In genomic region chr13:54948531-54949493, GRCm38 (mm10) we compare ENCODE assay signal across 8 mouse cellular contexts. TPM values are rescaled to one million over a fixed set of nuclear protein-coding genes. Genes with fewer than 3 reads are reported as not detected.
DNase-seq lines count a peak whose midpoint lies in the region; ATAC-seq and TF ChIP-seq lines count a peak whose summit lies in the region.

Gene Unc5a, plus strand, starts transcription at chr13:54949411.

- peak within 1 kb of the TSS; percentile 99 for H3K4me2 ChIP-seq in forebrain, embryonic 13.5 days
- H3K4me2 ChIP-seq in midbrain, embryonic 11.5 days: peak within 1 kb of the TSS; percentile 94
- peak within 1 kb of the TSS; percentile 100 for H3K4me2 ChIP-seq in stomach, embryonic 16.5 days (ENCODE audit: low read depth, low read length)

- ATAC-seq in forebrain, embryonic 13.5 days: peak; percentile 85
- peak; percentile 84 for ATAC-seq in midbrain, embryonic 11.5 days (ENCODE audit: low FRiP score)
- ATAC-seq in stomach, embryonic 16.5 days (ENCODE audit: insufficient read depth, low FRiP score): peak; percentile 52

- intact Hi-C loops in heart, postnatal 36 days (cut with DNase I): no loop called here
- intact Hi-C loops in left cerebral cortex, adult 2 months (cut with DNase I): loop anchor here (2.0 kb wide), 2 partner anchors 62 to 150 kb away; no protein-coding TSS in a partner anchor

- peak within 1 kb of the TSS; percentile 70 for H3K4me3 ChIP-seq in forebrain, embryonic 13.5 days
- peak within 1 kb of the TSS; percentile 76 for H3K4me3 ChIP-seq in left cerebral cortex, adult 2 months
- peak within 1 kb of the TSS; percentile 60 for H3K4me3 ChIP-seq in midbrain, embryonic 11.5 days (ENCODE audit: low read depth, low read length)
- H3K4me3 ChIP-seq in stomach, embryonic 16.5 days (replicated peaks; ENCODE audit: low read length): peak within 1 kb of the TSS; percentile 69

- H3K36me3 ChIP-seq in forebrain, embryonic 13.5 days (ENCODE audit: poor library complexity, severe bottlenecking): no peaks in the 10 kb centered on the region
- no peaks in the 10 kb centered on the region for H3K36me3 ChIP-seq in midbrain, embryonic 11.5 days (ENCODE audit: control insufficient read depth, insufficient read depth, low read length)
- H3K36me3 ChIP-seq in stomach, embryonic 16.5 days (ENCODE audit: control insufficient read depth, insufficient read depth, low read length): no peaks in the 10 kb centered on the region

- H3K27ac ChIP-seq in forebrain, embryonic 13.5 days: peak within 1 kb of the TSS; percentile 87
- H3K27ac ChIP-seq in left cerebral cortex, adult 2 months: peak within 1 kb of the TSS; percentile 95
- 0 out of 2 replicates have a peak within 1 kb of the TSS, but pooled peaks have one; percentile 30 for H3K27ac ChIP-seq in midbrain, embryonic 11.5 days (ENCODE audit: low read depth, low read length)
- no peak within 1 kb of the TSS for H3K27ac ChIP-seq in stomach, embryonic 16.5 days (ENCODE audit: low read length)

- peaks cover 78% of the 10 kb centered on the region for H3K27me3 ChIP-seq in forebrain, embryonic 13.5 days
- peaks cover 82% of the 10 kb centered on the region for H3K27me3 ChIP-seq in midbrain, embryonic 11.5 days (ENCODE audit: control insufficient read depth, insufficient read depth, low read length)
- H3K27me3 ChIP-seq in stomach, embryonic 16.5 days (ENCODE audit: control insufficient read depth, insufficient read depth, low read length): peaks cover 69% of the 10 kb centered on the region

- no peaks in the 10 kb centered on the region for H3K9me3 ChIP-seq in forebrain, embryonic 13.5 days (replicated peaks)
- H3K9me3 ChIP-seq in midbrain, embryonic 11.5 days (ENCODE audit: control insufficient read depth, low read length): no peaks in the 10 kb centered on the region
- no peaks in the 10 kb centered on the region for H3K9me3 ChIP-seq in stomach, embryonic 16.5 days (replicated peaks; ENCODE audit: control insufficient read depth, low read length)

- peak within 1 kb of the TSS; percentile 86 for H3K9ac ChIP-seq in forebrain, embryonic 13.5 days
- H3K9ac ChIP-seq in midbrain, embryonic 11.5 days (ENCODE audit: low read length): peak within 1 kb of the TSS; percentile 64
- peak within 1 kb of the TSS; percentile 74 for H3K9ac ChIP-seq in stomach, embryonic 16.5 days (ENCODE audit: low read length)

- WGBS in forebrain, embryonic 13.5 days: under 1% methylated on average over 57 of the region's 91 CpGs
- WGBS in midbrain, embryonic 11.5 days: under 1% methylated on average over 64 of the region's 91 CpGs
- WGBS in stomach, embryonic 16.5 days: under 1% methylated on average over 69 of the region's 91 CpGs

- no peak; the same call in 1 of the 2 replicates for TF ChIP-seq CTCF in left cerebral cortex, adult 2 months (IDR thresholded peaks at IDR 0.05)

- peaks cover 61% of the 10 kb centered on the region for H3K4me1 ChIP-seq in forebrain, embryonic 13.5 days
- H3K4me1 ChIP-seq in midbrain, embryonic 11.5 days (ENCODE audit: control insufficient read depth, insufficient read depth, low read length): peaks cover 14% of the 10 kb centered on the region
- peaks cover 11% of the 10 kb centered on the region; the same call in 1 of the 2 replicates for H3K4me1 ChIP-seq in stomach, embryonic 16.5 days (ENCODE audit: control insufficient read depth, insufficient read depth, low read length)

- DNase-seq in adrenal gland, adult (ENCODE audit: inconsistent age in 2 of 2, low spot score in 1 of 2): peak; percentile 24 to 69
- DNase-seq in adrenal gland, adult 8-10 months: no peak
- DNase-seq in c-Kit-positive CD71-negative TER-119-negative erythroid progenitor cells, embryonic 14.5 days (ENCODE audit: low read depth): peak; percentile 16
- peak; percentile 41 to 42 for DNase-seq in heart, postnatal 36 days
- peak; percentile 75 to 76 for DNase-seq in left cerebral cortex, adult 2 months (ENCODE audit: extremely low spot score in 1 of 2, low spot score in 2 of 2)
- DNase-seq in midbrain, embryonic 11.5 days (ENCODE audit: low spot score, missing footprints): peak; percentile 98

RNA-seq across cellular contexts. Expression of gene Unc5a, which starts in this region (rescaled TPM):
- 10 to 100 TPM in 2 of 4 experiments, 1 to 10 TPM in 2; 7.6 to 14.6 (median 11.4) TPM for total RNA-seq in adrenal gland, adult 8-10 months (2022)
- 7.2 and 7.5 TPM in 2 replicates for polyA plus RNA-seq in forebrain, embryonic 13.5 days (2015; fragmentation: Nextera tagmentation; extraction: Ambion mirVana)
- under 1 TPM; 0.49 to 0.92 TPM for total RNA-seq in heart, postnatal 36 days (2021)
- total RNA-seq in left cerebral cortex, adult 2 months (2021): 100 to 1,000 TPM; 110 to 116 TPM
- polyA plus RNA-seq in midbrain, embryonic 11.5 days (2014; fragmentation: Nextera tagmentation; extraction: Ambion mirVana): 2.2 and 2.9 TPM in 2 replicates
- 2.2 and 2.3 TPM in 2 replicates for polyA plus RNA-seq in stomach, embryonic 16.5 days (2015; fragmentation: Nextera tagmentation; extraction: Ambion mirVana)

Comparison
In these comparisons a context has a peak if more than half of its experiments do, and no peak if none do; other contexts are left out.
1. RNA of gene Unc5a (total RNA-seq): 110 to 116 TPM in left cerebral cortex, adult 2 months; 7.6 to 14.6 TPM in adrenal gland, adult 8-10 months and 0.49 to 0.92 TPM in heart, postnatal 36 days; every median in the first group is over 4 times any median in the second.
2. Peak in DNase-seq in heart, postnatal 36 days; RNA of the gene not detected or under 1 TPM.
3. Peak in every context shown above with its lines, with median percentiles within 50 percentile points of each other: ATAC-seq, H3K4me2 ChIP-seq, H3K4me3 ChIP-seq and H3K9ac ChIP-seq.